Mouse (Mus musculus) testis, adult 2 months (tissue): ENCODE data around the gene Egfl6.

Experiments used
- CTCF ChIP-seq: fragments of 200-500 bp; IDR thresholded peaks from 2 replicates; pipeline ENCODE4 v1.5.1; 2012; ENCODE audit warnings: low read depth, mild to moderate bottlenecking, inconsistent platforms, low read length, moderate library complexity; ENCODE audit not compliant: control insufficient read depth, insufficient read depth, insufficient replicate concordance
- POLR2A ChIP-seq: fragments of 200-500 bp; IDR thresholded peaks from 2 replicates; pipeline ENCODE4 v1.6.1; 2012; ENCODE audit warnings: low read depth, mild to moderate bottlenecking, inconsistent platforms, low read length, moderate library complexity; ENCODE audit not compliant: control insufficient read depth

DNA sequence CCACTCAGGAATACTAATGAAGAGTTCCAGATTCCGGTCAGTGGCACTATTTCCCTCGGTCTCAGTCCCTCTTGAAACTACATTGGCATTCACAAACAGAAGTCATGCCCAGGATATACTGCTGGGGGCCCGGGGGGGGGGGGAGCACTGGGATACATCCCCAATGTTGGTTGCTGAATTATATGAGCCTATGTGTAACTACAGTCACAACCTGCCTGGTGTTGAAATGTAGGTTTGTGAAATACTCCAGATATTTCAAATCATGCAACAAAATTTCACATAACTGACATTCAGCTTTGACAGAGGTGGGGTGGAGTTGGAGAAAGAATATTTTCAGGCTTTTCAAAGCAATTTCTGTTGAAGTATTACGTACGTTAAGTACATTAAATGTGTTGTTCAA lies 64.7 kb downstream of the Egfl6 start:
- TF ChIP-seq POLR2A (no peak), CTCF (no peak)
